Mouse (Mus musculus) fibroblast of lung, adult 2 months (primary cell): ENCODE data around the gene Tmc6.

Experiments used
- DNase-seq: peaks from one replicate; pipeline ENCODE4 v3.0.0-alpha.2; 2011; ENCODE audit warnings: low read depth

Tmc6 gene

GRCm38 (mm10) chr11:117755891-117756290 is 26.1 kb downstream of the Tmc6 start:
- DNase-seq: no peak

- DNase-seq: no peak
Measured at GRCm38 (mm10) chr11:117751544-117751943, 30.5 kb downstream of the Tmc6 start.

DNA sequence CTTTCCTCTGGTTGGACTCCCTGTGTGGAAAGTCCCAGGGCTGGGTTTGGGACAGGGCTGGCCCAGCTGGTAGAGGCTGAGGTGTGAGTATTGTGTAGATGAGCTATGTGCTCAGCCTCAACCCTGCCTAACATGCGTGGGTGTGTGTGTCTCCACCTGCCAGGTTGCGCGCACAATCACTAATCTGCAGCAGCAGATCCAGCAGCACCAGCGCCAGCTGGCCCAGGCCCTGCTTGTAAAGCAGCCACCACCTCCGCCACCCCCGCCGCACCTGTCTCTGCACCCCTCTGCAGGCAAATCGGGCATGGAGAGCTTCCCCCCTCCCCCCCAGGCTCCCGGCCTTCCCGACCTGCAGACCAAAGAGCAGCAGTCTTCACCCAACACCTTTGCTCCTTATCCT is 32.6 kb downstream of the Tmc6 start:
- DNase-seq: no peak

DNA sequence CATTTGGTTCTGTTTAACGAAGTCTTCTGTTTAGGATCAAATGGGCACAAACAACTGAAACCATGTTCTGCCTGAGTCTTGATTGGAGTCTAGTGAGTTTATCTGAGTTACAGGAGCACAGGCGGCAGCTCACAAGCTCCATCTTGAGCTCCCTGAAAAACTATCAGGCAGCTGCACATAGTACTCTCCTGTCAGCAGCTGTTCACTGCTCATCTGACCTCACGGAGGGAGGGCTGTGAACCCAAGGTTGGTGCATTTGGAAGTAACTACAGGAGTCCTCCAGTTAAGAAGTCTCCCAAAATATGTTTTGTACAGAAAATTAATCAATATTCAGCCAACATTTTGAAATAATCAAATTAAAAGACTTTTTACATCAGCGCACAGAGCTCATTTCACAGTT is 33.4 kb downstream of the Tmc6 start:
- DNase-seq: no peak

- DNase-seq: no peak
Measured at GRCm38 (mm10) chr11:117743454-117744030, 38.5 kb downstream of the Tmc6 start.

DNA sequence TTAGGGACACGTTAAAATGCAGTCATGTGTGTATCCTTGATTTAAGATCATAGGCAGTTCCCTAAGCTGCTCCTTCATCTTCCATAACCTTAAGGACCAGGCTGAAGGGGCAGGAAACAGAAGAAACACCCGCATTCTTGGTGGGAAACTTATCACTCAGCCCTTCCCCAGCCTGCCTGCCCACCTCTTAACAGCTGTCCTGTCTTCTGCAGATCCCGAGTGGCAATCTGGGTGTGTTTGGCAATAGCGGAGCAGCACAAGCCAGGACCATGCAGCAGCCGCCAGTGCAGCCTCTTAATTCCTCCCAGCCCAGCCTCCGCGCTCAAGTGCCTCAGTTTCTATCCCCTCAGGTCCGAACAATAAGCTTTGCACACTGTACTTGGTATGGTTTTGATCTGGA is 39.3 kb downstream of the Tmc6 start:
- DNase-seq: no peak

- DNase-seq: no peak
Measured at GRCm38 (mm10) chr11:117742243-117742642, 39.8 kb downstream of the Tmc6 start.

DNA sequence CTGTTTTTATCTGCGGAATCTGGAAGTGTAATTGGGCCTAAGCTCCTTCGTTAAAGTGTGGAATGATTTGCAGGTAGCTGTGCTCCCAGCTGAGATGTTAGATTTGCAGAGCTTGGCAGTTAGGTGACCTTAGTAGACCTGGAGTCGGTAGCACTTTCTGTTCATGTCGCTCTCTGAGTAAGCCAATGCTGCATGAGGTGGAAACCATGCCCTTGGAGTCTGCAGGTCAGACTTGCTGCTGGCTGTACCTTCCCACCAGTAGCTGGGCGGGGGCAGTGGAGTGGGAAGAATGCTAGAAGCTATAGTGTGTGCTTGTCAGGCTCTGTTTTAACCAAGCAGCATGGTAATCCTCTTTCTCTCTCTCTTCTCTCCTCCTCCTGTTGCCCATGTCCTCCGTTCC is 40.9 kb downstream of the Tmc6 start:
- no peak for DNase-seq

GRCm38 (mm10) chr11:117738123-117738522 is 43.9 kb downstream of the Tmc6 start:
- DNase-seq: no peak

GRCm38 (mm10) chr11:117736037-117736689 is 45.8 kb downstream of the Tmc6 start:
- no peak for DNase-seq

DNA sequence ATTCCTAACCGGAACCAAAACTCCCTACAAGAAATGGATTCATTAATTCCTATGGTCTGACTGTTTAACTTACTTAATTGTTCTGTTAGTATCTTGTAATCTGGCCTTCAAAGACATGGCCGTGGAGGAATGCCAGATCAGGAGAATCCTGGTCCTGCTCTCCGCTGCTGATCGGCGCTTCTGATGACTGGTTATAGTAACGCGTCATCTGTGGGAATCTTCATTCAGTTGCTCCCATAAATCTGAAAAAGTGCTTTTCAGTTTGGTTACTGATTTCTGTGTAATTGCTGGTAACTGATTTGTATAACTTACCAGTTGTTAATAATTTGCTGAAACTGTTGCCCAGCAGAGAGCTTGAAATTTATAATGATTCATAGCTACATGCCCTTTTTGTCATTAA is 50.5 kb downstream of the Tmc6 start:
- DNase-seq: no peak

DNA sequence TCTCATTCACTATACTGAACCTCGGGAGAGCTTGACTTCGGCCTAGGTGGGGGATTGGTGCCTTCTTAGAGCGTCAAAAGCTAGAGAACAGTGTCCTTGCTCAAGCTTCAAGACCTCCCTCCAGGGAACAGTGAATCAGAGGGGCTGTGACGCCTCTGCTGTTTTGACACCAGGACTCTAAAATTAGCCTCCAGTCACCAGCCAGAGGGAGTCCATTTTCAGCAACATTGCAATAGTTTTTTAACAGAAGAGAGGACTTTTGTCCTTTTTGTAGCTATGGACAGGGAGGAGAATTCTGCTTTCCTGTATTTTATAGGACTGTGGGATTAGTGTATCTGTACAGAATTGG is 51.5 kb downstream of the Tmc6 start:
- no peak for DNase-seq

GRCm38 (mm10) chr11:117729798-117730489 is 52.1 kb downstream of the Tmc6 start:
- no peak for DNase-seq

GRCm38 (mm10) chr11:117729341-117729740 is 52.7 kb downstream of the Tmc6 start:
- DNase-seq: peak; percentile 57

GRCm38 (mm10) chr11:117728841-117729240 is 53.2 kb downstream of the Tmc6 start:
- DNase-seq: peak; percentile 87

DNA sequence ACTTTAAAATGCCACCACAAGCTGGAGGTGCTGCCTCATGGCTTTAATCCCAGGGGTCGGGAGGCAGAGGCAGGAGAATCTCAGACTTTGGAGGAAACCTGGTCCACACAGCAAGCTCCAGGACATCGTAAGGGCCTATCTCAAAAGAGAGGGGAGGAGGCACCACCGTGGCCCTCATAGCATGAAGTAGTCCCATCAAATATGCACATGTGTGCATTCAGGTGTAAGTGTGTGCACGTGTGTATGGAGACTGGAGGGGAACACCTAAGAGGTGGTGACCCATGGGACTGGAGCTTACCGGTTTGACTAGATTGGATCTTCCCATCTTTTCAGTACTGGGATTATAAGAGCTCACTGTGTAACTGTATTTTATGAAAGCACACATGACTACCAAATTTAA is 53.8 kb downstream of the Tmc6 start:
- DNase-seq: no peak

- DNase-seq: no peak
Measured at GRCm38 (mm10) chr11:117727031-117727430, 55.0 kb downstream of the Tmc6 start.

GRCm38 (mm10) chr11:117724604-117725301 is 57.2 kb downstream of the Tmc6 start:
- DNase-seq: no peak

DNA sequence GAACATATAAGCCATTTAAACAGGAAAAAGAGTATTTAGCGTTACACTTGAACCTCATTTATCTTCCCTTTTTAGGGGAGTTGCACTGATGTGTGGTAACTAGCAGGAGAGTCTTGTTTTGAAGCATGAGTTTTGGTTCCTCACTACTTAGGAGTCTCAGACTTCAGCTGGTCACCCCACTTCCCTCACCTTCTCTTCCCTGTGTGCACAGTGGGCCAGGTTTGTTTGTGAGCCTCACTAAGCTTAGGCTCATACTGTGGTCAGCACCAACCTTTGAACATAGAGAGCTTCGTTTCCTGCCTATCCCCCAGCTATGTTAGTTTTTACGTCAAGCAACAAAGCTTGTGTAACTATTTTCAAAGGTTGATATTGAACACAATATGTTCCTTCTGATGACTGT is 63.2 kb downstream of the Tmc6 start:
- no peak for DNase-seq
